Mouse (Mus musculus) intestine, embryonic 14.5 days (tissue): Measurements from ENCODE around the gene Rasgef1a. TPM values are rescaled to one million over a fixed set of nuclear protein-coding genes. Genes with fewer than 3 reads are reported as not detected.

Source experiments
- ATAC-seq: fragments of 200-750 bp; cut with Nextera tagmentation; replicated peaks from 2 replicates; pipeline ENCODE4 v1.8.0; 2017; ENCODE audit warnings: low read depth, moderate number of reproducible peaks, moderate TSS enrichment, moderate library complexity; ENCODE audit not compliant: low FRiP score, low TSS enrichment
- DNase-seq: peaks from one replicate; pipeline ENCODE4 v3.0.0-alpha.2; 2018; ENCODE audit warnings: low spot score
- H3K27ac ChIP-seq: fragments of 300-500 bp; sonication (generic); 2 replicates; pipeline ENCODE4 v1.5.1; 2014; ENCODE audit warnings: low read depth, mild to moderate bottlenecking, control low read depth
- H3K27me3 ChIP-seq: fragments of 300-500 bp; sonication (generic); replicated peaks from 2 replicates; pipeline ENCODE4 v1.6.1; 2014; ENCODE audit warnings: low read length, control low read depth; ENCODE audit not compliant: control insufficient read depth, insufficient read depth
- H3K36me3 ChIP-seq: fragments of 300-500 bp; sonication (generic); 2 replicates; pipeline ENCODE4 v1.6.1; 2014; ENCODE audit warnings: low read length, control low read depth; ENCODE audit not compliant: control insufficient read depth, insufficient read depth
- H3K4me1 ChIP-seq: fragments of 300-500 bp; sonication (generic); replicated peaks from 2 replicates; pipeline ENCODE4 v1.6.1; 2014; ENCODE audit warnings: low read length, control low read depth, mixed read lengths; ENCODE audit not compliant: control insufficient read depth, insufficient read depth
- H3K4me2 ChIP-seq: fragments of 300-500 bp; sonication (generic); 2 replicates; pipeline ENCODE4 v1.6.1; 2014; ENCODE audit warnings: low read length
- H3K4me3 ChIP-seq: fragments of 300-500 bp; sonication (generic); 2 replicates; pipeline ENCODE4 v1.5.1; 2014; ENCODE audit warnings: low read depth, low read length, control low read depth, mixed read lengths
- H3K9ac ChIP-seq: fragments of 300-500 bp; sonication (generic); 2 replicates; pipeline ENCODE4 v1.6.1; 2014; ENCODE audit warnings: mild to moderate bottlenecking, low read length
- H3K9me3 ChIP-seq: fragments of 300-500 bp; sonication (generic); 2 replicates; pipeline ENCODE4 v1.6.1; 2016; ENCODE audit warnings: low read length, control low read depth; ENCODE audit not compliant: control insufficient read depth
- WGBS: fragments of 180-500 bp; shearing (Covaris S2); extraction: QIAGEN DNeasy Blood & Tissue Kit; methylation state at CpG from one replicate; pipeline ENCODE4 v1.1.7; 2014; 5-methylcytosine and 5-hydroxymethylcytosine counted together
- polyA plus RNA-seq: library from polyadenylated mRNA; unstranded; fragments of >200 nt; fragmentation: Nextera tagmentation; extraction: Ambion mirVana; gene quantifications from 2 replicates; pipeline ENCODE4 v1.2.1, GENCODE M21; 2014

The Rasgef1a gene
- polyA plus RNA-seq, 1 experiment from 2014 or later, result 0.05 TPM

GRCm38 (mm10) chr6:117995168-117995567, 16.1 kb upstream of the Rasgef1a start:
- H3K4me2 ChIP-seq, result no peak overlapping the region
- DNase-seq (no peak), ATAC-seq (no peak)
- H3K4me3 ChIP-seq, result no peak overlapping the region
- H3K4me1 ChIP-seq, result no peaks in the 10 kb centered on the region
- 49% methylated on average over 9 of the region's 9 CpGs for WGBS
- no peak overlapping the region for H3K27ac ChIP-seq
- H3K9me3 ChIP-seq, result no peaks in the 10 kb centered on the region
- H3K9ac ChIP-seq, result no peak overlapping the region
- H3K36me3 ChIP-seq, result no peaks in the 10 kb centered on the region
- no peaks in the 10 kb centered on the region for H3K27me3 ChIP-seq

- Histone ChIP-seq H3K36me3 (no peaks in the 10 kb centered on the region), H3K9ac (no peak overlapping the region), H3K27ac (no peak overlapping the region), H3K9me3 (no peaks in the 10 kb centered on the region), H3K4me3 (no peak overlapping the region), H3K4me1 (no peaks in the 10 kb centered on the region), H3K4me2 (no peak overlapping the region), H3K27me3 (no peaks in the 10 kb centered on the region)
- ATAC-seq (no peak), DNase-seq (peak; percentile 67)
- WGBS, result 26% methylated on average over 3 of the region's 3 CpGs
These were observed 10.0 kb upstream of the Rasgef1a start for GRCm38 (mm10) chr6:118001272-118001671.

GRCm38 (mm10) chr6:118007302-118007701, 3.9 kb upstream of the Rasgef1a start:
- 0 out of 2 replicates have a peak, but pooled peaks cover 4% of the 10 kb centered on the region for H3K9me3 ChIP-seq
- no peak overlapping the region for H3K9ac ChIP-seq
- no peaks in the 10 kb centered on the region for H3K36me3 ChIP-seq
- peaks cover 30% of the 10 kb centered on the region for H3K27me3 ChIP-seq
- no peak overlapping the region for H3K4me3 ChIP-seq
- no peak overlapping the region for H3K4me2 ChIP-seq
- ATAC-seq (no peak), DNase-seq (no peak)
- H3K27ac ChIP-seq, result no peak overlapping the region
- 0 out of 2 replicates have a peak, but pooled peaks cover 4% of the 10 kb centered on the region for H3K4me1 ChIP-seq
- 41% methylated on average over 5 of the region's 5 CpGs for WGBS

GRCm38 (mm10) chr6:118007843-118008539, 3.2 kb upstream of the Rasgef1a start:
- H3K27me3 ChIP-seq, result peaks cover 36% of the 10 kb centered on the region
- 0 out of 2 replicates have a peak, but pooled peaks cover 4% of the 10 kb centered on the region for H3K4me1 ChIP-seq
- ATAC-seq (no peak), DNase-seq (no peak)
- H3K9me3 ChIP-seq, result 0 out of 2 replicates have a peak, but pooled peaks cover 4% of the 10 kb centered on the region
- no peaks in the 10 kb centered on the region for H3K36me3 ChIP-seq
- H3K4me3 ChIP-seq, result no peak overlapping the region
- no peak overlapping the region for H3K9ac ChIP-seq
- 76% methylated on average over 4 of the region's 4 CpGs for WGBS
- no peak overlapping the region for H3K27ac ChIP-seq
- no peak overlapping the region for H3K4me2 ChIP-seq

GRCm38 (mm10) chr6:118010256-118010655, 982 bp upstream of the Rasgef1a start:
- Histone ChIP-seq H3K9ac (no peak overlapping the region), H3K27me3 (peaks cover 48% of the 10 kb centered on the region), H3K27ac (no peak overlapping the region), H3K4me2 (no peak overlapping the region), H3K9me3 (0 out of 2 replicates have a peak, but pooled peaks cover 4% of the 10 kb centered on the region), H3K4me1 (0 out of 2 replicates have a peak, but pooled peaks cover 4% of the 10 kb centered on the region), H3K36me3 (no peaks in the 10 kb centered on the region), H3K4me3 (no peak overlapping the region)
- DNase-seq, result no peak
- WGBS, result 53% methylated on average over 3 of the region's 3 CpGs
- no peak for ATAC-seq

GRCm38 (mm10) chr6:118011616-118012316, 528 bp downstream of the Rasgef1a start:
- Histone ChIP-seq H3K9me3 (0 out of 2 replicates have a peak, but pooled peaks cover 4% of the 10 kb centered on the region), H3K4me2 (peak overlapping the region; percentile 65), H3K36me3 (no peaks in the 10 kb centered on the region), H3K4me1 (0 out of 2 replicates have a peak, but pooled peaks cover 4% of the 10 kb centered on the region), H3K9ac (no peak overlapping the region), H3K27me3 (peaks cover 45% of the 10 kb centered on the region), H3K4me3 (peak overlapping the region; percentile 37), H3K27ac (no peak overlapping the region)
- WGBS, result 19% methylated on average over 28 of the region's 38 CpGs
- ATAC-seq, result no peak
- DNase-seq, result peak; percentile 60

GRCm38 (mm10) chr6:118012317-118012700, 1.1 kb downstream of the Rasgef1a start:
- peaks cover 45% of the 10 kb centered on the region for H3K27me3 ChIP-seq
- 76% methylated on average over 3 of the region's 3 CpGs for WGBS
- no peaks in the 10 kb centered on the region for H3K36me3 ChIP-seq
- ATAC-seq (no peak), DNase-seq (no peak)
- 0 out of 2 replicates have a peak, but pooled peaks cover 4% of the 10 kb centered on the region for H3K4me1 ChIP-seq
- no peak overlapping the region for H3K4me3 ChIP-seq
- no peak overlapping the region for H3K27ac ChIP-seq
- H3K4me2 ChIP-seq, result no peak overlapping the region
- no peak overlapping the region for H3K9ac ChIP-seq
- 0 out of 2 replicates have a peak, but pooled peaks cover under 1% of the 10 kb centered on the region for H3K9me3 ChIP-seq

GRCm38 (mm10) chr6:118012987-118013866, 2.0 kb downstream of the Rasgef1a start:
- Histone ChIP-seq H3K27ac (no peak overlapping the region), H3K9ac (no peak overlapping the region), H3K4me2 (no peak overlapping the region), H3K27me3 (peaks cover 45% of the 10 kb centered on the region), H3K4me3 (no peak overlapping the region), H3K36me3 (no peaks in the 10 kb centered on the region), H3K4me1 (0 out of 2 replicates have a peak, but pooled peaks cover 4% of the 10 kb centered on the region), H3K9me3 (no peaks in the 10 kb centered on the region)
- WGBS, result 78% methylated on average over 11 of the region's 11 CpGs
- DNase-seq (no peak), ATAC-seq (no peak)
